Mouse (Mus musculus) heart, adult 2 months (tissue): ENCODE results near the gene Clasp1.

Experiments used
- CTCF ChIP-seq: fragments of 200-600 bp; IDR thresholded peaks from 2 replicates; pipeline ENCODE4 v1.8.1; 2022; ENCODE audit warnings: antibody characterized with exemption, mild to moderate bottlenecking, moderate library complexity
- POLR2A ChIP-seq: fragments of 200-500 bp; IDR thresholded peaks from 2 replicates; pipeline ENCODE4 v1.6.1; 2011; ENCODE audit warnings: mild to moderate bottlenecking, low read depth, low read length, control low read depth; ENCODE audit not compliant: insufficient read depth

- peak; percentile 31; the same call in 1 of the 2 replicates for TF ChIP-seq CTCF
- TF ChIP-seq POLR2A, result no peak
These were observed 83.5 kb downstream of the Clasp1 start for GRCm38 (mm10) chr1:118472386-118472785.
